Mouse (Mus musculus): ENCODE data around the gene Slc17a6.

DNA sequence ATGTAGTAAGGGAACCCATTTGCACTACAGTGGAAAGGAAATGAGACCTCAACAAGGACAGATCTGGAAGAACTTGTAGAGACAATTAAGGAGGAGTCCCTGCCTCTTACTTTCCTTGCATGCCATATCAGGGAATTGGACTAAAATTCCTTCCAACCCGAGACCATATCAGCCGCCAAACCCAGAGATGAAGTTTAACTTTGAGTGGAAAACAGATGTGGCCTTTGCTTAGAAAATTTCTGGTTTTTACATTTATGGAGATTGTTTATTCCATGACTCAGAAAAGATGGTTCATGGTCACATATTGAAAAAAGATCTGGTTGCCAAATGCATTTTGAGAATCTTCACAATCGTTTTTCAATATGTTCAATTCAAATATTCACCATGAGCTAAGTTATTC, 87.7 kb downstream of the Slc17a6 start:
- TF ChIP-seq CTCF (IDR thresholded peaks at IDR 0.05; ENCODE audit: insufficient read depth, low read length) = no peak
- TF ChIP-seq POLR2A (IDR thresholded peaks at IDR 0.05; ENCODE audit: borderline replicate concordance, extremely low read depth, low read depth, low read length) = no peak
